Mouse (Mus musculus) lung, adult 2 months (tissue): ENCODE data around the gene Olfr1393. TPM values are rescaled to one million over a fixed set of nuclear protein-coding genes. Genes with fewer than 3 reads are reported as not detected.
"Not testable (repeated sequence)": the region's sequence is repeated elsewhere in the genome, so short reads cannot be mapped to it uniquely, and the experiment has no call there.

Experiments used
- DNase-seq: peaks from one replicate; pipeline ENCODE4 v3.0.0; 2022
- H3K4me1 ChIP-seq: fragments of 200-500 bp; 2 replicates; pipeline ENCODE4 v1.6.1; 2011; ENCODE audit warnings: low read length; ENCODE audit not compliant: control insufficient read depth, insufficient read depth
- H3K4me3 ChIP-seq: fragments of 200-500 bp; replicated peaks from 2 replicates; pipeline ENCODE3; 2011; ENCODE audit warnings: low read depth, mild to moderate bottlenecking, control low read depth, low read length; ENCODE audit errors: extremely low read depth
- CTCF ChIP-seq: fragments of 200-500 bp; IDR thresholded peaks from 2 replicates; pipeline ENCODE4 v1.5.1; 2011; ENCODE audit warnings: mild to moderate bottlenecking, low read length, control low read depth; ENCODE audit not compliant: insufficient read depth
- POLR2A ChIP-seq: fragments of 200-500 bp; IDR thresholded peaks from 2 replicates; pipeline ENCODE4 v1.6.1; 2011; ENCODE audit warnings: low read depth, mild to moderate bottlenecking, control low read depth, low read length, borderline replicate concordance; ENCODE audit errors: extremely low read depth
- WGBS: fragments of 180-500 bp; shearing (Covaris S2); methylation state at CpG from one replicate; pipeline ENCODE4 v1.1.7; 2018; 5-methylcytosine and 5-hydroxymethylcytosine counted together
- polyA plus RNA-seq: library from polyadenylated mRNA; depleted of rRNA; stranded (reverse); fragments of >200 nt; gene quantifications from 2 replicates; pipeline ENCODE4 v1.2.3, GENCODE M21; 2012; rRNA removed

Olfr1393 gene
- polyA plus RNA-seq, 1 experiment = not detected

DNA sequence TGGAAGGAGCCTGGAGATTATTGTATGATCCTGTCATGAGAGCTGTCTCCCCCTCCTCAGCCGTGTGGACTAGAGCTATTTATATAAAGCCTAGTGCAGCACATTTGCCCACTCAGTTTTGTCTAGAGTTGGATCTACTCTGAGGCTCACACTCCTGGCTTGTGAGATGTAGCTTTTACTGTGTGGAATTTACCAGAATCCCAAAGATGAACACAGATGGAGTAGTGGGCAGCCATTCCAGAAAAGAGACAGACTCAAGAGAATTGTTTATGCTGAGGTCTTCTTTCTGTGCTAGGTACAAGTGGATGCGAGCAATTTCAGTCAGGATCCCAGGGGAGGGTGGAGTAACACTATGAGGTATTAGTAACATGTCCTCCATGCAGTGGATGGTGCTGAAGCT lies 9.1 kb downstream of the Olfr1393 start:
- no peak for DNase-seq
- Histone ChIP-seq H3K4me3 (no peak overlapping the region), H3K4me1 (no peaks in the 10 kb centered on the region)
- TF ChIP-seq POLR2A (no peak), CTCF (no peak)
- 59% methylated on average over 2 of the region's 2 CpGs for WGBS

DNA sequence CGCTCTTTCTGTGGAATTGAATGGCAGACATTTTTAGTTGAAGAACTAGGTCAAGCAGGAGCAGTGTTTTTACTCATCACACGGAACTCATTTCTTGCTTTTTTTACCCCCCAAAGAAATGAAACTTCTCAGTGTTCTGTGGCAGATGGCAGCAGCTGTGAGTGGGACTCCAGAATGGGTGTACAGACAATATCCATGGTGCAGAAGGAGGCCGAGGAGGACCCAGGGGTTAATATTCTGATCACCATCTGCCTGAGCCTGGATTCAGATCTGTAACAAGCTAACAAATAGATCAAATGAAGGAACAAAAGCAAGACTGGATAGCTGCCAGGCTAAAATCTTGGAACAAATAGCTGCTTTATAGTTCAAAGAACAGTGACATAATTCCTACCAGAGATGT lies 14.7 kb downstream of the Olfr1393 start:
- WGBS = 79% methylated on average over 3 of the region's 3 CpGs
- TF ChIP-seq CTCF = no peak
- no peak for TF ChIP-seq POLR2A
- Histone ChIP-seq H3K4me3 (no peak overlapping the region), H3K4me1 (no peaks in the 10 kb centered on the region)
- DNase-seq = no peak

DNA sequence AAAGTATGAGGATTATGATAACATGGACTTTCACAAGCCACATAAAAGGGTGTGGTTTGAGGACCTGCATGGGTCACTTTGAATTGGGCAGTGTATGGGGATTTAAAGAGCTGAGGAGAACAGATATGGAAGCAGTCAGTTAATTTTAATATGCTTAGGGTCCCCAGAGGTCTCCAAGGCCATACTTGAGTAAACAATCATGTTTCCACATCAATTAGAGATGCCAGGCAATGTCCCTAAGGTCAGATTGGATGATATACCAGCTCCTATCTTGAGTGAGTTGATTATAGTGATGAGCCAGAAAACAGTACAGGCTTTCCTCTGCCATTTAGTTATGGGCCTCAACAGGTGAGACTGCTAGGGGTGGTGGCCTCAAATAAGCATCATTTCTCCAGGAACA lies 26.3 kb downstream of the Olfr1393 start, which contains the start of gene Olfr10:
Gene Olfr10 (plus strand): TSS at position 301 of the 400 bp plus-strand sequence.
- Histone ChIP-seq H3K4me1 (no peaks in the 10 kb centered on the region), H3K4me3 (no peak within 1 kb of the TSS)
- DNase-seq = no peak
- TF ChIP-seq CTCF (no peak), POLR2A (no peak)

DNA sequence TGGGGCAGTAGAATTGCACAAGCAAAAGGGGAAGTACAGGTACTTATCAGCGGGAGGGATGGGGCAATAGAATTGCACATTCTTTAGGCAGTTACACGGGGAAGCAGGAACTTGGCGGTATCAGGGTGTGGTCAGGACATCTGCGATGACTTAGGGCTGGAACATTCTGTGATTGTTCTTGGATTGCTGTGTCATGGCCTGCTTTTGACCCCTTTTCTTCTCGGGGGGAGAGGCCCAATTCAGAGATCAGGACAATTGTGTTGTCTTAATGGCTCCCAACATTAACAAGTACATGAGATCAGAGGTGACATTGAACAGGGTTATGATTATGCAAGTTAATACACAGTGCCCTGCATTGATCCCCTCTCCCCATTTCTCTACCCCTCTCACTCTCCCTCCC lies 30.4 kb downstream of the Olfr1393 start:
- not testable (repeated sequence) for H3K4me3 ChIP-seq, DNase-seq, H3K4me1 ChIP-seq
- WGBS = 58% methylated on average over 5 of the region's 5 CpGs

DNA sequence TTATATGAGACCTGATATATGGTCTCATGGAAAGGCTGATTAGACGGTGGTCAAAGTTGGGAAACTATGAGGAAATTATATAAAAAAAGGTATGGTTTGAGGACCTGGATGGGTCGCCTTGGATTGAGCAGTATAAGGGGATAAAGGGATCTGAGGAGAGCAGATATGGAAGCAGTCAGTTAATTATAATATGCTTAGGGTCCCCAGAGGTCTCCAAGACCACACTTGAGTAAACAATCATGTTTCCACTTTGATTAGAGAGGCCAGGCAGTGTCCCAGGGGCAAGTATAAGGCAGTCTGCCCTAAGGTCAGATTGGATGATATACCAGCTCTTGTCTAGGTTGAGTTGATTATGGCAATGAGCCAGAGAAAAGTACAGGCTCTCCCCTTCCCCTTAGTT lies 44.3 kb downstream of the Olfr1393 start, which contains the start of gene Olfr1391:
Gene Olfr1391 (plus strand): TSS at position 301 of the 400 bp plus-strand sequence.
- WGBS = 76% methylated on average over 2 of the region's 2 CpGs
- H3K4me1 ChIP-seq = no peaks in the 10 kb centered on the region
- TF ChIP-seq CTCF (no peak), POLR2A (no peak)
- H3K4me3 ChIP-seq = no peak within 1 kb of the TSS
- DNase-seq = no peak

DNA sequence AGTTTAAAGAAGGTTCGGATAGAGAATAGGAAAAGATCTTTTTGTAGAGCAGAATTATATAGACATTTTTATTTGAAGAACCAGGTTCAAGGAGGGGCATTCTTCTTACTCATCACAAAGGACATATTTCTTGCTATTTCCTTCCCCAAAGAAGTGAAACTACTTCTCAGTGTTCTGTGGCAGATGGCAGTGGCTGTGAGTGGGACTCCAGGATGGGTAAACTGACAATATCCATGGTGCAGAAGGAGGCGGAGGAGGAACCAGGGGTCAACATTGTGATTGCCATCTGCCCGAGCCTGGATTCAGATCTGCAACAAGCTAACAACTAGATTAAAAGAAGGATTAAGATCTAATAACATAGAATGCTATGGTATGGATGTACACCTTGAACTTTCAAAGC lies 48.6 kb downstream of the Olfr1393 start:
- Histone ChIP-seq H3K4me1 (no peaks in the 10 kb centered on the region), H3K4me3 (no peak overlapping the region)
- WGBS = 73% methylated on average over 3 of the region's 3 CpGs
- TF ChIP-seq POLR2A = no peak
- TF ChIP-seq CTCF = no peak
- no peak for DNase-seq

DNA sequence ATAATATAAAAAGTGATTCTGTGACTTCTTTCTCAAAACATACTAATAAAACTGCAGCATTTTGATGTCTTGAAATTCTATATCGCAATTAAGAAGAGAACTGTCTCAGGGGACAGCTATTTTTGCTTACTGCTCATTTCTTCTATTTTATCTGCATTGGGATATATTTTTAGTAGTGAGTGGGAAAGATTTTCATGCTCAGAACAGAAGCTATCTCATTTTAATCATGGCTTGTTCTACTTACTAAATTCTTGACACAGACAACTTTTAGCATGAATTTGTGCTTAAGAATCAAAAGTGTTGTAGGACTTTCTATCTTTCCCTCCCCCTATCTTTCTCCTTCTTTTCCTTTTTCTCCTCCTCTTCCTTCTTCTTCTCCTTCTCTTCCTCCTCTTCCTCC lies 51.6 kb downstream of the Olfr1393 start:
- 72% methylated on average over 1 of the region's 1 CpGs for WGBS
- TF ChIP-seq POLR2A (no peak), CTCF (no peak)
- no peak for DNase-seq
- Histone ChIP-seq H3K4me3 (no peak overlapping the region), H3K4me1 (no peaks in the 10 kb centered on the region)

Other genes starting within 250 kb of the Olfr1393 start
- 3.6 and 5.3 TPM in 2 replicates for gene 9930111J21Rik2, start 227.1 kb upstream of the Olfr1393 start, polyA plus RNA-seq
- gene Tgtp2, start 214.1 kb upstream of the Olfr1393 start, polyA plus RNA-seq = 10.5 and 17.6 TPM in 2 replicates
- gene Ifi47, start 201.7 kb upstream of the Olfr1393 start, polyA plus RNA-seq = 7.4 and 12.7 TPM in 2 replicates
- 0.17 and 0.26 TPM in 2 replicates for gene Olfr1396, start 163.4 kb upstream of the Olfr1393 start, polyA plus RNA-seq
- not detected in 2 replicates for gene Olfr1395, start 136.0 kb upstream of the Olfr1393 start, polyA plus RNA-seq
- gene Olfr1394, start 123.9 kb upstream of the Olfr1393 start, polyA plus RNA-seq = not detected in 2 replicates
- gene Btnl9, start 91.1 kb upstream of the Olfr1393 start, polyA plus RNA-seq = 1.6 and 2.1 TPM in 2 replicates
- gene Zfp62, start 75.0 kb upstream of the Olfr1393 start, polyA plus RNA-seq = 1.5 and 3.0 TPM in 2 replicates
- gene Mgat1, start 34.1 kb upstream of the Olfr1393 start, polyA plus RNA-seq = 216 and 218 TPM in 2 replicates
- 0.09 TPM in 1 of 2 replicates, not detected in the other for gene Olfr1392, start 7.0 kb downstream of the Olfr1393 start, polyA plus RNA-seq
- not detected in 2 replicates for gene Olfr10, start 26.4 kb downstream of the Olfr1393 start, polyA plus RNA-seq
- gene Olfr1391, start 44.4 kb downstream of the Olfr1393 start, polyA plus RNA-seq = not detected in 2 replicates
- gene Olfr1390, start 56.9 kb downstream of the Olfr1393 start, polyA plus RNA-seq = not detected in 2 replicates
- not detected in 2 replicates for gene Olfr1389, start 144.8 kb downstream of the Olfr1393 start, polyA plus RNA-seq
- 0.07 and 0.08 TPM in 2 replicates for gene Olfr1388, start 158.3 kb downstream of the Olfr1393 start, polyA plus RNA-seq
- gene Olfr1387, start 177.0 kb downstream of the Olfr1393 start, polyA plus RNA-seq = not detected in 2 replicates
- not detected in 2 replicates for gene Olfr1386, start 186.7 kb downstream of the Olfr1393 start, polyA plus RNA-seq
- gene Olfr1385, start 210.8 kb downstream of the Olfr1393 start, polyA plus RNA-seq = not detected in 2 replicates
- not detected in 2 replicates for gene Olfr1384, start 228.4 kb downstream of the Olfr1393 start, polyA plus RNA-seq
- gene Olfr1383, start 241.3 kb downstream of the Olfr1393 start, polyA plus RNA-seq = not detected in 2 replicates
- gene Olfr1382, start 249.9 kb downstream of the Olfr1393 start, polyA plus RNA-seq = not detected in 2 replicates